Mouse (Mus musculus): Measurements from ENCODE around the gene Gm17677.

GRCm38 (mm10) chr9:35707265-35707664 lies 33.6 kb upstream of the Gm17677 start:
- TF ChIP-seq CTCF (IDR thresholded peaks at IDR 0.05; ENCODE audit: insufficient read depth, low read depth, low read length) (no peak), POLR2A (IDR thresholded peaks at IDR 0.05; ENCODE audit: insufficient read depth, low read depth, low read length) (no peak)
